Mouse (Mus musculus): ENCODE results near the gene Cabs1. TPM values are rescaled to one million over a fixed set of nuclear protein-coding genes. Genes with fewer than 3 reads are reported as not detected.

Gene Cabs1
- not detected in 2 replicates for polyA plus RNA-seq (2015; fragmentation: Nextera tagmentation; extraction: Ambion mirVana)

DNA sequence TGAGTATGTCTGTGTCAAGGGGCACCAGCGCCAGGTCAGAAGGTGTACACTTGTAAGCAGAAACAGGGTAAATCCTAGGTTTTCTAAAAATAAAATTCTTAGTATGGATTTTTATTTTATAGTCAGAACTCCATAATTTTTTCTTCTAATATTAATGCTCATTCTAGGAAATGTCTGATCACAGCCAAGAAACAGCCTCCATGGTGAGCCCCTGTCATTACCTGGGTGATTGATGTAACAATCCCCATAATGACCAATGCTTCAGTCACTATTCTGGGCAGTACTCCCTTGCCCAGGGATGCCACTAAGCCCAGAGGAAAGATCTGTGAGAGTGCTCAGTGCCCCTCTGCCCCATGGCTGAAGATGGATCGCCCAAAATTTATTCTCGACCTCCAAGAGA lies at the start of gene Cabs1:
Gene Cabs1, plus strand, starts transcription at position 301 of the 400 bp plus-strand sequence.
- ATAC-seq (ENCODE audit: insufficient read depth, low FRiP score, low read depth): no peak
- H3K4me2 ChIP-seq: no peak within 1 kb of the TSS
- 84% methylated on average over 3 of the region's 3 CpGs for WGBS
- H3K36me3 ChIP-seq: no peaks in the 10 kb centered on the region
- H3K27me3 ChIP-seq (replicated peaks): no peaks in the 10 kb centered on the region
- no peak within 1 kb of the TSS for H3K27ac ChIP-seq
- H3K9ac ChIP-seq: no peak within 1 kb of the TSS
- H3K4me3 ChIP-seq (replicated peaks): no peak within 1 kb of the TSS
- H3K9me3 ChIP-seq: no peaks in the 10 kb centered on the region
- H3K4me1 ChIP-seq: no peaks in the 10 kb centered on the region

DNA sequence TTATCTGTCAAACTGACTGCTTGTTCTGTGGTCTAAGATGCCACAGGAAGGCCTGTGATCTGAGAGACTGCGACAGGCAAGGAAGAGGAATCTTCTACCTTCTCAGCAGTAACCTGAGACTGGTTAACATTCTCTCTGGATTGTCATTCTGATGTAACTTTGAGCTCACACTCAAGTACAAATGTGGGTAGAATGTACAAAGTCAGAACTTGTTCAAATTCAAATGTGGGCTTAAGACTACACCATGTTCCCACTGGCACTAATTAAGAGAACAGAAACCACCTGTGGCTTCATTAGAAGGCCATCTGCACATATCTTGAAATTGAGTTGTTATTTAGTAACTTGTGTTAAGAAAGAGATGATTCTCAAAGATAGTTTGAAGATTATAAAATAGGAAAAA lies 47.6 kb upstream of the Cabs1 start:
- WGBS: 50% methylated on average over 1 of the region's 1 CpGs
- Histone ChIP-seq H3K9ac (no peak overlapping the region), H3K4me2 (no peak overlapping the region), H3K9me3 (no peaks in the 10 kb centered on the region), H3K36me3 (no peaks in the 10 kb centered on the region), H3K27me3 (replicated peaks) (no peaks in the 10 kb centered on the region), H3K4me3 (replicated peaks) (no peak overlapping the region), H3K4me1 (no peaks in the 10 kb centered on the region), H3K27ac (no peak overlapping the region)
- ATAC-seq (ENCODE audit: insufficient read depth, low FRiP score, low read depth): no peak

DNA sequence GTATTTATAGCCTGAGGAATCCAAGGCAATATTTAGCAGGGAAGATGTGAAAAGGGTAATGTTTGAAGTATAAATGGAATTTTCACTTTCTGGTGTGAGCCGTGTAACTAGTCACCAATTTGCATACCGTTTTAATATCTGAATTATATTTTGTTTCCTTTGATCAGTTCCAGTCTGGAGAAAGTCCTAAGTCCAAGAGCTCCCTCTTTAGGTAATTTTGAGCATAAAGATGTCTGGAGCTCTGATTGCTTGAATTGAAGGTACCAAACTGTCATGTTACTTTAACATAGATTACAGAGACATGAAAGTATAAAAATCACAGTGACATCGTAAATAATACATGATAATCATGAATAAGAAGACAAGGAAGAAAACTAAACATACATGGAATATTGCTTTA lies 38.5 kb upstream of the Cabs1 start:
- WGBS: 43% methylated on average over 3 of the region's 3 CpGs

DNA sequence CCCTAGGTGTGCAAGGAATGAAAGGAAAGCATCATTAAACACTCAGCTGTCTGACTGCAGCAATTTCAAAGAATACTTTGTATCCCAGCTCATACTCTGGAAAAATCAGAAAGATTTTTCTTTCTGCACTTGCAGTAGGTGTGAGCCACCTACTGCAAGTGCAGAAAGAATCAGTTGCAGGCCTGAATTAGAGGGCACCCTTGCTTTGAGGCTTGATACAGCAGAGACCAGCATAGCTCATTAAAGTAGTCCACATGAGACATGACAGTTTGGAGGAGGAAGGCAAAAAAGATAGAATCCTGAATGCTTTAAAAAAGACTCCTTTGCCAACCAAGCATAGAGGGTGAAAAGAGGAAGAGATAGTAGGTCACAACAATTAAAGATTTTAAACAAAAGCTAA lies 36.7 kb upstream of the Cabs1 start:
- ATAC-seq (ENCODE audit: insufficient read depth, low FRiP score, low read depth): no peak
- H3K36me3 ChIP-seq: no peaks in the 10 kb centered on the region
- H3K27ac ChIP-seq: no peak overlapping the region
- no peaks in the 10 kb centered on the region for H3K4me1 ChIP-seq
- H3K9ac ChIP-seq: no peak overlapping the region
- no peak overlapping the region for H3K4me2 ChIP-seq
- H3K27me3 ChIP-seq (replicated peaks): no peaks in the 10 kb centered on the region
- H3K9me3 ChIP-seq: no peaks in the 10 kb centered on the region
- H3K4me3 ChIP-seq (replicated peaks): no peak overlapping the region

More for the DNA sequence above, 38.5 kb upstream of the Cabs1 start:
- H3K27me3 ChIP-seq (replicated peaks): no peaks in the 10 kb centered on the region
- no peak for ATAC-seq (ENCODE audit: insufficient read depth, low FRiP score, low read depth)
- H3K9ac ChIP-seq: no peak overlapping the region
- no peaks in the 10 kb centered on the region for H3K4me1 ChIP-seq
- H3K9me3 ChIP-seq: no peaks in the 10 kb centered on the region
- H3K4me2 ChIP-seq: no peak overlapping the region
- no peaks in the 10 kb centered on the region for H3K36me3 ChIP-seq
- no peak overlapping the region for H3K4me3 ChIP-seq (replicated peaks)
- no peak overlapping the region for H3K27ac ChIP-seq

DNA sequence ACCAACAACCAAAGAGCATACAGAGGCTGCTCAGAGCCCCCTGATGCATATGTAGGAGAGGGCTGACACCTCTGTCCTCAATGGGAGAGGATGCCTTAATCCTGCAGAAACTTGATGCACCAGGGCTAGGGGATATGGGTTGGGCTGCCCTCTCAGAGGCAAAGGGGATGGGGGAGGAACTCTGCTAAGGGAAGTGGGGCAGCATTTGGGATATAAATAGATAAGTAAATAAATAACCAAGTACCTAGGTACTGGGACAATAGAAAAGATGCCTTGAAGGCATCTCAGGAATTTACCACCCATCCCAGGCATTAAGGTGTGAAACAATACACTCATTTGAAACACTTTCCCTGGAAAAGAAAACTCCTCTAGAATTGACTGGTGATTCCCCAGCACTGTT lies 27.4 kb upstream of the Cabs1 start:
- no peak overlapping the region for H3K4me2 ChIP-seq
- H3K9me3 ChIP-seq: no peaks in the 10 kb centered on the region
- no peak overlapping the region for H3K4me3 ChIP-seq (replicated peaks)
- no peak for ATAC-seq (ENCODE audit: insufficient read depth, low FRiP score, low read depth)
- H3K27ac ChIP-seq: no peak overlapping the region
- H3K9ac ChIP-seq: no peak overlapping the region
- no peaks in the 10 kb centered on the region for H3K27me3 ChIP-seq (replicated peaks)
- H3K4me1 ChIP-seq: no peaks in the 10 kb centered on the region
- H3K36me3 ChIP-seq: no peaks in the 10 kb centered on the region

DNA sequence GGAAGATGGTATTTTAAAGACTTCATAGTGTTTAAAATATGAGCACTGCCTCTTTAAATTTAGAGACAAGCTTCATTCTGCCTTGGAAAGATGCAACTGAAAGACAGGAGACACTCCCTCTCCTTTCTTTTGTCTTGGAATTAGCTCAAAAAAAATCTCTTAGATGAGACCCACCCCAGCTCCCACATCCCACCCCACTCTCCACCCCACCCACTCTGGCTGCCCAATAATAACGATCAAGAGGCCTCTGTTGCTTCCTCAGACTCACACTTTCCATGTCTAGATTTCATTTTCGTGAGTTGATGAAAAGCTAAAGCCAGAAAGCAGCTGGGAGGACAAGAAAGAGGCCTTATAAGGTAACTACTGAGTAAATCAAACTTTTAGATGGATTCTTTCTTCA lies 10.0 kb upstream of the Cabs1 start, which contains the start of the genes 2310003L06Rik and Gm28434:
Gene 2310003L06Rik, plus strand, starts transcription at position 259 of the 400 bp plus-strand sequence.
Gene Gm28434, plus strand, starts transcription at position 317 of the 400 bp plus-strand sequence.
- Histone ChIP-seq H3K27me3 (replicated peaks) (no peaks in the 10 kb centered on the region), H3K27ac (no peak within 1 kb of the TSS), H3K4me3 (replicated peaks) (no peak within 1 kb of the TSS), H3K4me1 (no peaks in the 10 kb centered on the region), H3K36me3 (no peaks in the 10 kb centered on the region), H3K9me3 (no peaks in the 10 kb centered on the region), H3K4me2 (no peak within 1 kb of the TSS), H3K9ac (no peak within 1 kb of the TSS)
- 60% methylated on average over 2 of the region's 2 CpGs for WGBS
- no peak for ATAC-seq (ENCODE audit: insufficient read depth, low FRiP score, low read depth)

DNA sequence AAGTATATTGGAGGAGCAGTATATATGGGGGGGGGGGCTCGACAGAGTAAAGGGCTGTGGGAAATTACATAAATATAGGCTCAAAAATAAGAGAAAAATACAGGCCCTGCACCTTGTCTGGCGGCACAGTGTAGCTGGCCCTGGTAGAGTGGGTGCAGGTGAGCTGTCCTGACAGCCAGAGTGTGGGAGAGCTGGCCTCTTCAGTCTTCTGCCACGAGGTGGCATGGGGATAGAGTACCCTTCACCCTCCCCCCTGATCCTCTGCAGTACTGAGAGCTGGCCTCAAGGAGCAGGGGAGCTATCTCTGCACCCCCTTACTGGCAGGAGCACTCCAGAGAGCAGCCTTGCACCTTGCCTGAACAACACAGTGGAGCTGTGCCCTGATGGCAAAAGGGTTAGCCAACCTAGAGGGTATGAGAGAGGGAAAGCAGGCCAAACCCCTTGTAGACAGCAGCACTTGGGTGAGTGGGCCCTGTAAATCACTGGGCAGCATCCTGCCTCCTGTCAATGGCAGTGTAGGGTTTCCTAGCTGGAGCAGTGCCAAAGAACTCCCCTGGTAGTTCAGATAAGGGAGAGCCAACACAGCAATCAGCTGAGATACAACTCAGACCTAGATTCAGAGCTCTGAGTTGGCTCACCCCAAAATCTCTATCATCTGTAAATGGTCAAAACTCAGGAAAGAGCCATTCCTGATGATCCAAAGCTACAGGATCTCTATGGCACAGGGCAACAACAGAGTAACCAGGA lies 3.4 kb downstream of the Cabs1 start:
- Histone ChIP-seq H3K4me1 (no peaks in the 10 kb centered on the region), H3K4me2 (no peak overlapping the region), H3K9ac (no peak overlapping the region), H3K27me3 (replicated peaks) (no peaks in the 10 kb centered on the region), H3K9me3 (no peaks in the 10 kb centered on the region), H3K4me3 (replicated peaks) (no peak overlapping the region), H3K36me3 (no peaks in the 10 kb centered on the region), H3K27ac (no peak overlapping the region)
- ATAC-seq (ENCODE audit: insufficient read depth, low FRiP score, low read depth): no peak
- 56% methylated on average over 3 of the region's 3 CpGs for WGBS

DNA sequence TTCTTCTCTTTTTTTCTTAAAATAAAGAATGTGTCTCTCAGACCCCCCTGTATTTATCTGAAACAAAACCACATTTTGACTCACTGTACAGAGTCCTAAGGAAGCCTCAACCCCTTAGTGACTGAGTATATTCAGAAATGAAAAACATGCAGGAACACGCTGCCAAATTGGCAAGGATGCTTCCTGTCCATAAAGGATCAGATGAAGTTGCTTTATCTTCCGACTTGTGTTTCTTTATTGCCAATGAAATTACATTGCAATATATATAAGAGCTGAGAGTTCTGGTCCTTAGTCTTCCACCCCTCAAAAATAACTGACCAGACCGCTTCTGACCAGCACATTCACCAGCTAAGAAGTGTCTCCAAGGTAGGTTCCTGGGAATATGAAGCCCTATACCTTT lies 23.0 kb downstream of the Cabs1 start, which contains the start of gene Smr3a:
Gene Smr3a, plus strand, starts transcription at position 301 of the 400 bp plus-strand sequence.
- WGBS: 86% methylated on average over 3 of the region's 3 CpGs
- H3K36me3 ChIP-seq: no peaks in the 10 kb centered on the region

DNA sequence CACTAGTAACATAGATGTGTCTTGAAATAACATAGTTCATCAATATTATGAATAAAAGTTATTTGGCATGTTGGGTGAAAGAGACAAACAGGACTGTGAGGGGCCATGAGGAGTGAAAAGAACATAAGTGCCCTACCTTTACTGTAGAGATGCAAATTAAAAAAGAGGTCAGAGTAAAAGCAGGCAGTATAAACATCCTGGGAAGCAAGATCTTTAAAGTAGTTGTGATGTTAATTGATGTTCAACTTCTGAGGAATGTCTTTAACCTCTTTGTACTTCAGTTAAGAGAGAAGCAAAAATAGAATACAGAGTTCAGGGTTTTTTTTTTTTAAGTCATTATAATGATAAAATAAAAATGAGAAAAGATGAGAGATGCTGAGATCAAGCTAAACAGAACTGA lies 26.0 kb downstream of the Cabs1 start:
- H3K27ac ChIP-seq: no peak overlapping the region
- no peaks in the 10 kb centered on the region for H3K27me3 ChIP-seq (replicated peaks)
- H3K36me3 ChIP-seq: no peaks in the 10 kb centered on the region
- H3K4me1 ChIP-seq: no peaks in the 10 kb centered on the region
- H3K9me3 ChIP-seq: no peaks in the 10 kb centered on the region
- H3K4me2 ChIP-seq: no peak overlapping the region
- no peak overlapping the region for H3K4me3 ChIP-seq (replicated peaks)
- no peak for ATAC-seq (ENCODE audit: insufficient read depth, low FRiP score, low read depth)
- no peak overlapping the region for H3K9ac ChIP-seq

More for the DNA sequence above, 23.0 kb downstream of the Cabs1 start, which contains the start of gene Smr3a:
- Histone ChIP-seq H3K4me3 (replicated peaks) (no peak within 1 kb of the TSS), H3K9ac (no peak within 1 kb of the TSS), H3K27me3 (replicated peaks) (no peaks in the 10 kb centered on the region), H3K4me2 (no peak within 1 kb of the TSS), H3K4me1 (no peaks in the 10 kb centered on the region), H3K27ac (no peak within 1 kb of the TSS), H3K9me3 (no peaks in the 10 kb centered on the region)
- no peak for ATAC-seq (ENCODE audit: insufficient read depth, low FRiP score, low read depth)

Other genes with a start within 250 kb of the Cabs1 start
- gene Csn1s2a, start 204.9 kb upstream of the Cabs1 start, polyA plus RNA-seq (2015; fragmentation: Nextera tagmentation; extraction: Ambion mirVana): not detected in 2 replicates
- not detected in 2 replicates for gene Csn1s2b, start 171.4 kb upstream of the Cabs1 start, polyA plus RNA-seq (2015; fragmentation: Nextera tagmentation; extraction: Ambion mirVana)
- gene Prr27, start 153.8 kb upstream of the Cabs1 start, polyA plus RNA-seq (2015; fragmentation: Nextera tagmentation; extraction: Ambion mirVana): not detected in 2 replicates
- gene Odam, start 94.4 kb upstream of the Cabs1 start, polyA plus RNA-seq (2015; fragmentation: Nextera tagmentation; extraction: Ambion mirVana): not detected in 2 replicates
- 0.13 and 0.22 TPM in 2 replicates for gene Csn3, start 53.9 kb upstream of the Cabs1 start, polyA plus RNA-seq (2015; fragmentation: Nextera tagmentation; extraction: Ambion mirVana)
- gene 2310003L06Rik, start 10.0 kb upstream of the Cabs1 start, polyA plus RNA-seq (2015; fragmentation: Nextera tagmentation; extraction: Ambion mirVana): not detected in 2 replicates
- gene Gm28434, start 9.9 kb upstream of the Cabs1 start, polyA plus RNA-seq (2015; fragmentation: Nextera tagmentation; extraction: Ambion mirVana): not detected in 2 replicates
- not detected in 2 replicates for gene Smr3a, start 23.1 kb downstream of the Cabs1 start, polyA plus RNA-seq (2015; fragmentation: Nextera tagmentation; extraction: Ambion mirVana)
- not detected in 2 replicates for gene Smr2, start 107.1 kb downstream of the Cabs1 start, polyA plus RNA-seq (2015; fragmentation: Nextera tagmentation; extraction: Ambion mirVana)
- gene Gm11116, start 132.1 kb downstream of the Cabs1 start, polyA plus RNA-seq (2015; fragmentation: Nextera tagmentation; extraction: Ambion mirVana): not detected in 2 replicates
- not detected in 2 replicates for gene Gm11115, start 174.7 kb downstream of the Cabs1 start, polyA plus RNA-seq (2015; fragmentation: Nextera tagmentation; extraction: Ambion mirVana)